Mouse (Mus musculus) ES-E14 (cell line): ENCODE results near the gene Zc3h12a. TPM values are rescaled to one million over a fixed set of nuclear protein-coding genes. Genes with fewer than 3 reads are reported as not detected.

ENCODE experiments used
- DNase-seq: peaks from one replicate; pipeline ENCODE4 v3.0.0-alpha.2; 2013; ENCODE audit warnings: low read depth, low spot score
- H3K27ac ChIP-seq: 2 replicates; pipeline ENCODE4 v1.5.1; 2012; ENCODE audit warnings: low read depth, mild to moderate bottlenecking, low read length, moderate library complexity, mixed read lengths; ENCODE audit not compliant: poor library complexity, insufficient read depth, severe bottlenecking
- H3K36me3 ChIP-seq: 2 replicates; pipeline ENCODE4 v1.6.1; 2012; ENCODE audit warnings: mild to moderate bottlenecking, low read length, moderate library complexity, mixed read lengths; ENCODE audit not compliant: control insufficient read depth, poor library complexity, insufficient read depth, severe bottlenecking
- H3K4me1 ChIP-seq, 2 experiments: fragments of 150-350 bp in 1 of 2; sonication (generic) in 1 of 2; 2 replicates each; pipeline ENCODE4 v1.6.1; 2012; ENCODE audit warnings: low read length in 2 of 2, mild to moderate bottlenecking in 1 of 2, mixed read lengths in 1 of 2; ENCODE audit not compliant: control insufficient read depth in 2 of 2, insufficient read depth in 2 of 2, poor library complexity in 1 of 2
- H3K4me3 ChIP-seq, 2 experiments: fragments of 150-350 bp in 1 of 2; sonication (generic) in 1 of 2; 2 replicates each; pipeline ENCODE4 v1.5.1; 2012; ENCODE audit warnings: low read length in 2 of 2, low read depth in 1 of 2, mild to moderate bottlenecking in 1 of 2, mixed read lengths in 1 of 2; ENCODE audit not compliant: insufficient read depth in 1 of 2, poor library complexity in 1 of 2, severe bottlenecking in 1 of 2
- H3K9ac ChIP-seq: 2 replicates; pipeline ENCODE4 v1.6.1; 2012; ENCODE audit warnings: low read depth, mild to moderate bottlenecking, low read length, mixed read lengths; ENCODE audit not compliant: poor library complexity, insufficient read depth, severe bottlenecking
- H3K9me3 ChIP-seq: fragments of 150-350 bp; sonication (generic); 2 replicates; pipeline ENCODE4 v1.6.1; 2012; ENCODE audit warnings: low read depth, mild to moderate bottlenecking, low read length; ENCODE audit not compliant: control insufficient read depth, insufficient read depth
- CHD2 ChIP-seq: IDR thresholded peaks from 2 replicates; pipeline ENCODE4 v1.6.1; 2014; ENCODE audit warnings: mild to moderate bottlenecking, low read depth, low read length, inconsistent platforms
- HCFC1 ChIP-seq: IDR thresholded peaks from 2 replicates; pipeline ENCODE4 v1.6.1; 2012; ENCODE audit warnings: low read length, inconsistent platforms, borderline replicate concordance; ENCODE audit not compliant: insufficient read depth
- MAFK ChIP-seq: IDR thresholded peaks from 2 replicates; pipeline ENCODE4 v1.6.1; 2014; ENCODE audit warnings: mild to moderate bottlenecking, low read depth, low read length, inconsistent platforms; ENCODE audit not compliant: insufficient read depth
- ZC3H11A ChIP-seq: IDR thresholded peaks from 2 replicates; pipeline ENCODE4 v1.6.1; 2012; ENCODE audit warnings: low read depth, mild to moderate bottlenecking, inconsistent platforms, low read length, borderline replicate concordance
- ZNF384 ChIP-seq: IDR thresholded peaks from 2 replicates; pipeline ENCODE4 v1.6.1; 2012; ENCODE audit warnings: low read depth, low read length, inconsistent platforms
- in situ Hi-C, 2 experiments: fragments of 600-800 bp; cut with MboI; formaldehyde crosslinking; loops; one replicate each; pipeline ENCODE4 v1.15.1; 2025; ENCODE audit warnings: low sequenced_read_pairs in 2 of 2, inconsistent platforms in 1 of 2; ENCODE audit not compliant: unreplicated experiment in 2 of 2
- total RNA-seq: library from RNA; depleted of rRNA; stranded (reverse); fragments of 300-350 nt; gene quantifications from 2 replicates; pipeline ENCODE4 v1.2.3, GENCODE M21; 2012

Zc3h12a gene
- total RNA-seq, 1 experiment = 4.9 TPM

DNA sequence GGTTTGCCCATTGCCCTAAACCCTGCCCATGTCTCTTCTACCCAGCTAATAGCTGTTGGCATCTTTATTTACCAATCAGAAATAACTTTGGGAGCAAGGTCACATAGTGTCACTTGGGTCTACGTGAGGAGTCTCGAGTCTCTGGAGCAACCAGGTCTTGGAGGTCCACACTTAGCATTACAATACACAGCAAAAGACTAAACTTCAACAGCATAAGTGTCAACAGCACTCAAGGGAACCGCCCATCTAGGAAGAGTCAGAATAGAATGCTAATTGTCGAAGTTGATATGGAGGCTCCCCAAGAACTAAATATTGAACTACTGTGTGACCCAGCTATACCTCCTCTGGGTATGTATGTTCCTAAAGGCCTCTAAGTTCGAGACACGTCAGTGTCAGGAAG is 37.2 kb upstream of the Zc3h12a start:
- Histone ChIP-seq H3K36me3 (no peaks in the 10 kb centered on the region), H3K4me3 (peak overlapping the region in 1 of 2 experiments; percentile 12; a peak in 1 of 4 replicates), H3K27ac (no peak overlapping the region), H3K4me1 (peaks cover 19 to 23% of the 10 kb centered on the region in 2 experiments), H3K9me3 (no peaks in the 10 kb centered on the region), H3K9ac (no peak overlapping the region)
- no peak for DNase-seq
- in situ Hi-C loops = no loop called here
- no peak for TF ChIP-seq CHD2
- TF ChIP-seq ZNF384 = no peak

DNA sequence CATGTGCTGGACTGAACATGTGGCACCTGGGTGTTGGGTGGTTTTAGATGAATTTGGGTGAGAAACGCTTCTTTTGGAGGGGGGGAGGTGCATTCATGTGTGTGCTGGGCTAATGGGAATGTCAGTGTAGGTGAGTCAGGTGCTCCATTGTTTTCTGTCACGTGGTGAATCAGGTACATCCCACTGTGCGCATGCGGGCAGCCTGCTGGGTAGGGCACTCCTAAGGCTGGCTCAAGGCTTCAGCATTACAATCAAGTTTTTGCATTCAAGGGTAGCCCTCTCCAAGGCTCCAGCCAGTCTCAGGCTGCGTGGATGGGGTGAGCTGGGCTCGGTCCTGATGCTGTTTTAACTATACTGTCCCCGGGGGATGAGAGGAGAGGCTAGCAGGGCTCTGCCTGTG is 35.1 kb upstream of the Zc3h12a start:
- Histone ChIP-seq H3K36me3 (no peaks in the 10 kb centered on the region), H3K27ac (peak overlapping the region; percentile 59; the same call in 1 of the 2 replicates), H3K4me1 (peaks cover 19 to 23% of the 10 kb centered on the region in 2 experiments), H3K9ac (peak overlapping the region; percentile 47; the same call in 1 of the 2 replicates), H3K4me3 (peak overlapping the region; percentile 14 to 29; a peak in 1 of 4 replicates), H3K9me3 (no peaks in the 10 kb centered on the region)
- in situ Hi-C loops = no loop called here
- peak; percentile 41 for DNase-seq
- no peak for TF ChIP-seq ZC3H11A

GRCm38 (mm10) chr4:125161392-125161791 is 33.8 kb upstream of the Zc3h12a start:
- no peak overlapping the region for H3K4me3 ChIP-seq
- peaks cover 17 to 23% of the 10 kb centered on the region in 2 experiments for H3K4me1 ChIP-seq
- no peak for DNase-seq
- H3K9me3 ChIP-seq = no peaks in the 10 kb centered on the region
- in situ Hi-C loops = no loop called here
- no peaks in the 10 kb centered on the region for H3K36me3 ChIP-seq
- no peak overlapping the region for H3K27ac ChIP-seq
- H3K9ac ChIP-seq = no peak overlapping the region
- no peak for TF ChIP-seq ZC3H11A
- no peak for TF ChIP-seq MAFK
- no peak for TF ChIP-seq HCFC1
- no peak for TF ChIP-seq CHD2
- TF ChIP-seq ZNF384 = no peak

- Histone ChIP-seq H3K27ac (no peak overlapping the region), H3K36me3 (no peaks in the 10 kb centered on the region), H3K9ac (no peak overlapping the region), H3K4me1 (peaks cover 17 to 23% of the 10 kb centered on the region in 2 experiments), H3K9me3 (no peaks in the 10 kb centered on the region), H3K4me3 (no peak overlapping the region)
- TF ChIP-seq HCFC1 = no peak
- TF ChIP-seq CHD2 = no peak
- no peak for TF ChIP-seq ZC3H11A
- TF ChIP-seq ZNF384 = no peak
- TF ChIP-seq MAFK = no peak
- DNase-seq = no peak
- in situ Hi-C loops = no loop called here
These were observed 33.3 kb upstream of the Zc3h12a start for GRCm38 (mm10) chr4:125160951-125161331.

DNA sequence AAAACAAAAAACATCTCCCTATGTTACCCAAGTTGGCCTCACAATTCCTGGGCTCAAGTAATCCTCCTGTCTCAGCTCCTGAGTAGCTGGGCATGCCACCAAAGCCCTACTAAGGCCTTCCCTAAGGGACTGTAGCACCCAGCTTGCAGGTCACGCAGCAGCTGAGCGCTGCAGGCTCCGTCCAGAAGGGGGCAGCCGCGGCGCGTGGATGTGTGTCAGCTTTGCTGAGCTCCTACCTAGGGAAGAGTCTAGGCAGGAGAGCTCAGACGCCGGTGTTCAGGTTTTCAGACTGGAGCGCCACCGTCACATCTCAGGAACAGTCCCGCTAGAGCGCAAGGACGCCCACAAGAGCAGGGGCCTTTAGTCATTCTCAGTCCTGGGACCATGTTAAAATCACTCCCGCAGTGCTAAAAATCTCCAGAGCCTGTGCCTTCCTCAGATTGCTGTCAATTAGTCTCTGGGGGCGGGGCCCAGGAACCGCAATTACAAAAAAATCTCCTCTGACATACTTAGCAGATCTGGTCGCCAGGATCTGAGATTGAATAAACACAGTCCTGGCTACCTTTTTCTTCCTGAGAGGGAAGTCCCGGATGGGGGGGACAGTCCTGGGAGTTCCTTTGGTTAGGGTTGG is 32.8 kb upstream of the Zc3h12a start:
- in situ Hi-C loops = no loop called here
- Histone ChIP-seq H3K9ac (no peak overlapping the region), H3K9me3 (no peaks in the 10 kb centered on the region), H3K27ac (no peak overlapping the region), H3K4me1 (peaks cover 17 to 23% of the 10 kb centered on the region in 2 experiments), H3K36me3 (no peaks in the 10 kb centered on the region), H3K4me3 (no peak overlapping the region)
- TF ChIP-seq CHD2 (no peak), ZNF384 (0 out of 2 replicates have a peak, but pooled peaks have one; percentile 10), ZC3H11A (0 out of 2 replicates have a peak, but pooled peaks have one; percentile 36), HCFC1 (no peak), MAFK (no peak)
- DNase-seq = peak; percentile 85
